Mouse (Mus musculus) hindbrain, embryonic 16.5 days (tissue): ENCODE measurements around the gene Arhgef26. TPM values are rescaled to one million over a fixed set of nuclear protein-coding genes. Genes with fewer than 3 reads are reported as not detected.

Experiments used
- ATAC-seq: fragments of 200-750 bp; cut with Nextera tagmentation; 2 replicates; pipeline ENCODE4 v1.8.0; 2017; ENCODE audit warnings: moderate TSS enrichment, moderate library complexity
- H3K27ac ChIP-seq: fragments of 300-500 bp; sonication (generic); 2 replicates; pipeline ENCODE4 v1.5.1; 2014; ENCODE audit warnings: low read depth, mild to moderate bottlenecking, control low read depth, low read length, moderate library complexity
- H3K27me3 ChIP-seq: fragments of 300-500 bp; sonication (generic); replicated peaks from 2 replicates; pipeline ENCODE4 v1.6.1; 2014; ENCODE audit warnings: low read length; ENCODE audit not compliant: control insufficient read depth, insufficient read depth
- H3K36me3 ChIP-seq: fragments of 300-500 bp; sonication (generic); 2 replicates; pipeline ENCODE4 v1.6.1; 2014; ENCODE audit warnings: mild to moderate bottlenecking, low read length, moderate library complexity, mixed read lengths; ENCODE audit not compliant: control insufficient read depth, insufficient read depth
- H3K4me1 ChIP-seq: fragments of 300-500 bp; sonication (generic); 2 replicates; pipeline ENCODE4 v1.6.1; 2014; ENCODE audit warnings: low read depth, low read length; ENCODE audit not compliant: control insufficient read depth, insufficient read depth
- H3K4me2 ChIP-seq: fragments of 300-500 bp; sonication (generic); 2 replicates; pipeline ENCODE4 v1.6.1; 2014; ENCODE audit warnings: mild to moderate bottlenecking, low read length, control low read depth, moderate library complexity
- H3K4me3 ChIP-seq: fragments of 300-500 bp; sonication (generic); 2 replicates; pipeline ENCODE4 v1.5.1; 2014; ENCODE audit warnings: mild to moderate bottlenecking, low read length, control low read depth, moderate library complexity
- H3K9ac ChIP-seq: fragments of 300-500 bp; sonication (generic); 2 replicates; pipeline ENCODE4 v1.6.1; 2014; ENCODE audit warnings: low read depth, mild to moderate bottlenecking, control low read depth, low read length, moderate library complexity
- H3K9me3 ChIP-seq: fragments of 300-500 bp; sonication (generic); 2 replicates; pipeline ENCODE4 v1.6.1; 2014; ENCODE audit warnings: mild to moderate bottlenecking, low read length, moderate library complexity; ENCODE audit not compliant: control insufficient read depth
- WGBS: fragments of 180-500 bp; shearing (Covaris S2); extraction: QIAGEN DNeasy Blood & Tissue Kit; methylation state at CpG from one replicate; pipeline ENCODE4 v1.1.7; 2014; 5-methylcytosine and 5-hydroxymethylcytosine counted together
- polyA plus RNA-seq: library from polyadenylated mRNA; unstranded; fragments of >200 nt; fragmentation: Nextera tagmentation; extraction: Ambion mirVana; gene quantifications from 2 replicates; pipeline ENCODE4 v1.2.1, GENCODE M21; 2015

The Arhgef26 gene
- polyA plus RNA-seq, 1 experiment from 2014 or later = 14.9 TPM

DNA sequence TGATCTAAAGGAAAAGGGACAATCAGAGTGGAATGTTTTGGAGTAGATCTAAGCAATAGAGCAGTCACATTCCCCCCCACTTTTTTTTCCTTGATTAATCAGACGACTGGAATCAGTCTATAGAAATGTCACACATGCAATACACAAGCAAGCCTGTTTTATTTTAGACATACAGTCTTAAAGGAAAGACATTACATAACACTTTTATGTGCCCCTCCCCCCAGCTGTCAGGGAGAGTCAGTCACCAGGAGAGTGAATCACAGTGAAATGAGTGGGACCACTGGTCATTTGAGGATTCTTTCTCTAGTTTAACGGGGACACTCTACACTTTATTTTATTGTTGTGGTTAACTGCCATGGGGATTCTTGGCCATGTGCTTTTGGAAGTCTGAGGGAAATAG is 2.7 kb downstream of the Arhgef26 start:
- H3K4me3 ChIP-seq = peak overlapping the region; percentile 78
- no peak for ATAC-seq
- WGBS = 4% methylated on average over 2 of the region's 2 CpGs
- no peaks in the 10 kb centered on the region for H3K36me3 ChIP-seq
- H3K4me1 ChIP-seq = peaks cover 3% of the 10 kb centered on the region
- peak overlapping the region; percentile 82 for H3K4me2 ChIP-seq
- no peak overlapping the region for H3K9ac ChIP-seq
- peaks cover 3% of the 10 kb centered on the region; the same call in 1 of the 2 replicates for H3K27me3 ChIP-seq
- no peaks in the 10 kb centered on the region for H3K9me3 ChIP-seq
- no peak overlapping the region for H3K27ac ChIP-seq

DNA sequence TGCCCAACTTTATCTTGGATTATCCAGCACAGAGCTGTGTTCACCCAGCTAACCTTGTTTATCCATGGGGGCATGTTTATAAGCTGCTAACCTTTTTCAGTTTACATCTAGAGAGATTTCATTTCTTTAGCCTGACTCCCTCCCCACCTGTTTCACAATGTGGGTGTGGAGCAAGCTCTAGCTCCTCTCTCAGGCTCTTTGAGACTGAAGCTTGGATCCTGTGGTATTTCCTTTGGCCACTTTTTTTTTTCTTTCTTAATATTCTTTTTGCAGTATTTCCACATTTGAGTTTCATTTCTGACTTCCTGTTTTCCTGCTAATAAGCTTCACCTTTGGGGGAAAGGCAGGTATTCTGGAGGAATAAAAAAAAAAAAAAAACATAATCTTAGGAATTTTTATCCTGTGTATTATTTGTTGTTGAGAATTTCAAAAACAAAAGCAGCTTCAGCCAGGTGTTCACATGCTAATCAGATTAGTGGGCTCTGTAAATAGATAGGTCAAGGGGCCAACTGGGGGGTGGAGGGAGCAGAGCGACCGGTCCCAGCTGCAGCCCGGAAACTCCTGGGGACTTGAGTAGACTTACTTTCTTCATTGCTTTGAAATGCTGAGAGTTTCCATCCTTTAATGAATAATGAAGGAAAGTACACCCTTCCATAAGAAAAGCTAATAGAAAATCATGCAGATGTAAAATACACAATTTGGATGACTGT is 3.5 kb downstream of the Arhgef26 start:
- H3K36me3 ChIP-seq = no peaks in the 10 kb centered on the region
- ATAC-seq = no peak
- WGBS = 30% methylated on average over 3 of the region's 3 CpGs
- H3K4me1 ChIP-seq = peaks cover 3% of the 10 kb centered on the region
- H3K27me3 ChIP-seq = peaks cover 3% of the 10 kb centered on the region; the same call in 1 of the 2 replicates
- H3K4me2 ChIP-seq = peak overlapping the region; percentile 48
- H3K27ac ChIP-seq = no peak overlapping the region
- no peaks in the 10 kb centered on the region for H3K9me3 ChIP-seq
- peak overlapping the region; percentile 78 for H3K4me3 ChIP-seq
- no peak overlapping the region for H3K9ac ChIP-seq

DNA sequence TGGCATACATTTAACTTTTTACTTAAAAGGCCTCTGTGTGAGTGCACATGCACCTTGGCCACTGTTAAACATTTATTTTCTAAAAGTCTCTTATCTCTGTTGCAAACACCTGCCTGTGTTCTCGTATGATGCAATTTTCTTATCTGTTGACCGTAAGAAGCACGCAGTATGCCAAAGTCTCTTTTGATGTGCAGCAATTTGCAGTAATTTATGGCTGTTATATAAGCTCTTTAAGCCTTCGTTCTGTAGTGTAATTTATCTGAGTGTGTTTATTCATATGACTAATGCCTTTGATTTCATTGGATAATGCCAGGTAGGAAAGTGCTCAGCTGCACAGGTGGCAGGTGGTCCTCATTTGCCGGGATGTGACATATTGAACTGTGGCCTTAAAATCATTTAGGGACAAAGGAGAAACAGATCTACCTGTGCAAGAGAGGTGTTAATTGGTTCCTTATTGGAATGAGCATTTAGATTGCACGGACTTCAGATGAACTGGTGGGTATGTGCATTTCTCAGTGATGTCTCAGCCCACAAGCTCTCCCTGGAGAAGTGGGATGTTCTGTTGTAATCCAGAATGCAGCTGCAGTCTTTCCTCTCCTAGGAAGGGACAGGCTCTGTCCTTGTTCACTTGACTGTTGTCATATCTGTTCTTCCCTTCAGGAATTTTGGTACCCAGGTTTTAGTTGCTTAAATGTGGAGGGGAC is 10.5 kb downstream of the Arhgef26 start:
- 81% methylated on average over 6 of the region's 6 CpGs for WGBS

DNA sequence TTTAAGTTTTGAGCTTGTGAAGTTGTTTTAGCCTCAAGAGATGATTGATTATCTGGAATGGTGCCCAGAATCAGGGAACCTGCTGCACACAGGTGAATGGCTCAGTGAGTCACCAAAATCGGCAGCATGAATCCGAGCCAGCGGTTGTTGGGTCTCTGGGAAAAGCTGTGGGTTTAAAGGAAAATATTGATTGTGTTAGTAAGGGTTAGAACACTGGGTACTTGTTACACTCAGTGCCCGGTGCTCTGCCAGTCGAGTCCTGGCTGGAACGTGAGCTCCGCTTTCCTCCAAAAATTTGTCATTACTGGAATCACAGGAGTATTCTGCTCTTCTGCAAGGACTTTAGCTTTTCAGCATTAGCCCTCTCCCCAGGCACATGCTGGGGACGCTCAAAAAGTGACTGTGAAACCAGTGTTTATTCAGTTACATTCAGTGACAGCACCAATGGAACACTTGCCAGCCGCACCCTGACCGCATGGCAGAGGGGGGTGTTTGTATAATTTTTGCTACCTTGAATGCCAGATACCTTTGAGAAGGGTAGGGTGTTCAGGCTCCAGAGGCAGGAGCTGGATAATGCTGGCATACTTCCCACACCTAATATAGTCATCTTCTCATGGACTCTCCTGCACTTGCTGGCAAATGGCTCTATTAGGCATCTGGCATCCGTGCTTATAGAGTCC is 11.2 kb downstream of the Arhgef26 start:
- no peak overlapping the region for H3K9ac ChIP-seq
- H3K27me3 ChIP-seq = no peaks in the 10 kb centered on the region
- WGBS = 80% methylated on average over 11 of the region's 11 CpGs
- no peak overlapping the region for H3K4me3 ChIP-seq
- no peaks in the 10 kb centered on the region for H3K9me3 ChIP-seq
- H3K4me2 ChIP-seq = no peak overlapping the region
- no peaks in the 10 kb centered on the region for H3K36me3 ChIP-seq
- no peak overlapping the region for H3K27ac ChIP-seq
- 0 out of 2 replicates have a peak, but pooled peaks have one; percentile 34 for ATAC-seq
- H3K4me1 ChIP-seq = no peaks in the 10 kb centered on the region

More for the DNA sequence above, 10.5 kb downstream of the Arhgef26 start:
- Histone ChIP-seq H3K27ac (no peak overlapping the region), H3K9me3 (no peaks in the 10 kb centered on the region), H3K4me3 (no peak overlapping the region), H3K4me1 (no peaks in the 10 kb centered on the region), H3K4me2 (no peak overlapping the region), H3K36me3 (no peaks in the 10 kb centered on the region), H3K9ac (no peak overlapping the region), H3K27me3 (no peaks in the 10 kb centered on the region)
- no peak for ATAC-seq

DNA sequence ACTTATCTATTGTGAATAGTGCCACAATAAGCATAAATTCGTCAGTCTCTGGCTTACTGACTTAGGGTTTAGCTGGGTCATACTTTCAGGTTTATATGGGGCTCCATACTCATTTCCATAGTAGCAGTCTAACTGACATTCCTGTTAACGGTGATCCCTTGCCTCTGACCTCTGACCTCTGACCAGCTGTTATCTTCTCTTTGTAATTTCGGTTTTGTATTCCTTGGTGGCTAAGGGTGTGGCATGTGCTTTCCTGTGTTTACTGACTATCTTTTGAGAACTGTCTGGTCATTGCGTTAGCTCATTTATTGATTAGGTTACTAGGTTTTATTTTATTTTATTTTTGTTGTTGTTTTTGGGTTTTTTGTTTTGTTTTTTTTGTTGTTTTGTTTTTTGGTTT is 13.9 kb downstream of the Arhgef26 start:
- H3K9ac ChIP-seq = no peak overlapping the region
- H3K4me2 ChIP-seq = no peak overlapping the region
- no peaks in the 10 kb centered on the region for H3K4me1 ChIP-seq
- H3K9me3 ChIP-seq = no peaks in the 10 kb centered on the region
- no peak overlapping the region for H3K27ac ChIP-seq
- no peaks in the 10 kb centered on the region for H3K27me3 ChIP-seq
- ATAC-seq = no peak
- H3K36me3 ChIP-seq = no peaks in the 10 kb centered on the region
- WGBS = 77% methylated on average over 4 of the region's 4 CpGs
- H3K4me3 ChIP-seq = no peak overlapping the region

DNA sequence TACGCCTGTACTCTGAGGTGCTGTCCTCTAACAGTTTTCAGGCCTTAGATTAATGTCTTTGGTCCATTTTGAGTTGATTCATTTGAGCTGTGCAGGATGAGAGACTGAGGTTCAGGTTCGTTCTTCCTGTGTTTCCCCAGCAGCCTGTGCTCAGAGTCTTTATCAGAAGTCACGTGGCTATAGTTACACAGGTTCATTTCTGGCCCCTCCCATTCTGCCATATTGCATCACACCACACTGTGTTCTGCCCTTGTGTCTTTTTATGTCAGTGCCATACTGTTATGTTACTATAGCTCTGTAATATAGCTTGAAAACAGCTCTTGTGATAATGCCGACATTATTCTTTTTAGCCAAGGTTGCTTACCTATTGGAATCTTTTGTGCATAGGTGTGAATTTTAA is 14.7 kb downstream of the Arhgef26 start:
- H3K4me1 ChIP-seq = no peaks in the 10 kb centered on the region
- no peak overlapping the region for H3K4me2 ChIP-seq
- H3K36me3 ChIP-seq = no peaks in the 10 kb centered on the region
- no peak for ATAC-seq
- 94% methylated on average over 4 of the region's 4 CpGs for WGBS
- no peaks in the 10 kb centered on the region for H3K9me3 ChIP-seq
- no peaks in the 10 kb centered on the region for H3K27me3 ChIP-seq
- no peak overlapping the region for H3K4me3 ChIP-seq
- H3K9ac ChIP-seq = no peak overlapping the region
- no peak overlapping the region for H3K27ac ChIP-seq

DNA sequence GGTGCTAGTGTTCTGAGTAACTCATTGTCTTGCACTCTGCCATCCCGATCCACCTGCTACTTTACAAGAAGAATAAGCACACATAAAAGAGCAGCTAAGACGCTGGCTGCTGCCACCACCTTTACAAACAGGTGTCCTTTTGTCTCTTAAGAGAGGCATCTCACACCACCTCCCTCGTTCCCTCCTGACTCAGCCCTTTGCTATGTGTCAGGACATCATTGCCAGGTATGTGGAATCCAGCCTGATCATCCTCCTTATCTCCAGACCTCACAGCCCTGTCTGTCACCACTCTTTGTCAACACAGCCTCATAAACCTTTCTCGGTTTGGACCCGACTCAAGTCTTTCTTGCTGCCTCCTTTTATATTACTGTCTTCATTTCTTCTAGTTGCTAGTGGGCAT is 29.7 kb downstream of the Arhgef26 start:
- Histone ChIP-seq H3K27ac (no peak overlapping the region), H3K27me3 (no peaks in the 10 kb centered on the region), H3K36me3 (no peaks in the 10 kb centered on the region), H3K4me3 (no peak overlapping the region), H3K9ac (no peak overlapping the region), H3K9me3 (no peaks in the 10 kb centered on the region), H3K4me2 (no peak overlapping the region), H3K4me1 (no peaks in the 10 kb centered on the region)
- no peak for ATAC-seq
- WGBS = 79% methylated on average over 5 of the region's 5 CpGs

DNA sequence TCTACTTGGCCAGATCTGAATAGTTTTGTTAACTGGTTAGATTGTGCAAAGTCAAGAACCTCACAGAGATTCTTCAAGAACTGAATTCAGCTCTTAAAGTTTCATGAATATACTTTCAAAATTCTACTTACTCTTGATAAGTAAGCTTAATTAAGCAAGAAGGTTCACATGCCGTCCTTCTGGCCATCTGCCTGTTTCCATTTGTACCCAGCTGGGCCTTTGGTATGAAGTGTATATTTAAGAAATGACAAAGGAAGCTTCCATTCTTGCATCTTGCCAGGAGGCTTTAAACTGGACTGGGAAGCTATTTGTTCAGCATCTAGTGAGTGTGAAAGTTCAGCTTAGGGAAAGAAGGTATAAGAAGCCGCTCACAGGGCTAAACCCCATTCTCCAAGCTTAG is 34.7 kb downstream of the Arhgef26 start:
- Histone ChIP-seq H3K9me3 (no peaks in the 10 kb centered on the region), H3K4me2 (no peak overlapping the region), H3K4me1 (no peaks in the 10 kb centered on the region), H3K9ac (no peak overlapping the region), H3K27ac (no peak overlapping the region), H3K4me3 (no peak overlapping the region), H3K27me3 (no peaks in the 10 kb centered on the region), H3K36me3 (no peaks in the 10 kb centered on the region)
- WGBS = 67% methylated on average over 2 of the region's 2 CpGs
- no peak for ATAC-seq

DNA sequence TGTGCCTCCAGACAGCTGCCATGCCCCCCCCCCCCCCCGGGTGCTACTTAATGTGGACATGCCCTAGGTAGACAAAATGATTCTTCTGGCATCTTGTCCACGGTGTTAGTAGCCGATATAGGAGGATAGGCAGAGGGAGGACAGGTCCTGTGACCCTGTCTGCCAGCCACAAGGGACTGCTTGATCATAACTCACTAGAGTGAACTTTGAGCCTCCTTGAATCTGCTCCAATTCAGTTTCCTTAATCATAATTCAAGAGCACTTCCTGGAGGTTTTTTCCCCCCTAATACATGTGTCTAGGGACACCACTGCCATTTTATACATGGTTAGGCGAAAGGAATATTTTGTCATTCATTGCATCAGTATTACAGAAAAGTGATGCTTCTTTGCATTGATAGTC is 36.2 kb downstream of the Arhgef26 start:
- Histone ChIP-seq H3K27ac (no peak overlapping the region), H3K27me3 (no peaks in the 10 kb centered on the region), H3K36me3 (no peaks in the 10 kb centered on the region), H3K4me3 (no peak overlapping the region), H3K4me1 (no peaks in the 10 kb centered on the region), H3K9me3 (no peaks in the 10 kb centered on the region), H3K9ac (no peak overlapping the region), H3K4me2 (no peak overlapping the region)
- 87% methylated on average over 4 of the region's 4 CpGs for WGBS
- no peak for ATAC-seq
